Mouse (Mus musculus) spleen, postnatal 10 days (tissue): ENCODE measurements around the gene Zfyve1.

Source experiments
- DNase-seq, 2 experiments: peaks; one replicate each; pipeline ENCODE4 v3.0.0; 2021 to 2022; ENCODE audit warnings: low spot score in 2 of 2

The Zfyve1 gene

GRCm38 (mm10) chr12:83580283-83580682 is 16.7 kb downstream of the Zfyve1 start:
- peak in 1 of 2 experiments; percentile 16 for DNase-seq

GRCm38 (mm10) chr12:83578896-83579569 is 18.0 kb downstream of the Zfyve1 start:
- DNase-seq, result peak; percentile 51 to 52

GRCm38 (mm10) chr12:83578356-83578755 is 18.7 kb downstream of the Zfyve1 start:
- DNase-seq, result peak in 1 of 2 experiments; percentile 25

GRCm38 (mm10) chr12:83577445-83577844 is 19.6 kb downstream of the Zfyve1 start:
- DNase-seq, result no peak

- no peak for DNase-seq
These were observed 24.3 kb downstream of the Zfyve1 start for GRCm38 (mm10) chr12:83572717-83573116.

GRCm38 (mm10) chr12:83569866-83570265 is 27.2 kb downstream of the Zfyve1 start:
- DNase-seq, result no peak

- DNase-seq, result no peak
These were observed 34.4 kb downstream of the Zfyve1 start for GRCm38 (mm10) chr12:83562589-83562988.

- no peak for DNase-seq
These were observed 36.8 kb downstream of the Zfyve1 start for GRCm38 (mm10) chr12:83560189-83560588.

- DNase-seq, result no peak
These were observed 38.5 kb downstream of the Zfyve1 start for GRCm38 (mm10) chr12:83558496-83558895.

GRCm38 (mm10) chr12:83555605-83556004 is 41.4 kb downstream of the Zfyve1 start:
- no peak for DNase-seq

- DNase-seq, result no peak
These were observed 43.2 kb downstream of the Zfyve1 start for GRCm38 (mm10) chr12:83553816-83554215.

GRCm38 (mm10) chr12:83551305-83551704 is 45.7 kb downstream of the Zfyve1 start:
- DNase-seq, result no peak

GRCm38 (mm10) chr12:83544791-83545190 is 52.2 kb downstream of the Zfyve1 start:
- DNase-seq, result no peak

GRCm38 (mm10) chr12:83543997-83544396 is 53.0 kb downstream of the Zfyve1 start:
- no peak for DNase-seq

- DNase-seq, result no peak
These were observed 61.0 kb downstream of the Zfyve1 start for GRCm38 (mm10) chr12:83536039-83536438.

- no peak for DNase-seq
These were observed 61.6 kb downstream of the Zfyve1 start for GRCm38 (mm10) chr12:83535428-83535827.

- no peak for DNase-seq
These were observed 62.8 kb downstream of the Zfyve1 start for GRCm38 (mm10) chr12:83534190-83534589.

GRCm38 (mm10) chr12:83532966-83533365 is 64.1 kb downstream of the Zfyve1 start:
- DNase-seq, result no peak

- no peak for DNase-seq
These were observed 65.0 kb downstream of the Zfyve1 start for GRCm38 (mm10) chr12:83531992-83532391.

- no peak for DNase-seq
These were observed 68.4 kb downstream of the Zfyve1 start for GRCm38 (mm10) chr12:83528665-83529064.

GRCm38 (mm10) chr12:83527816-83528215 is 69.2 kb downstream of the Zfyve1 start:
- DNase-seq, result no peak

- DNase-seq, result no peak
These were observed 71.0 kb downstream of the Zfyve1 start for GRCm38 (mm10) chr12:83525822-83526544.

GRCm38 (mm10) chr12:83524329-83524728 is 72.7 kb downstream of the Zfyve1 start:
- no peak for DNase-seq
